Mouse (Mus musculus): Measurements from ENCODE around the gene Dexi. TPM values are rescaled to one million over a fixed set of nuclear protein-coding genes. Genes with fewer than 3 reads are reported as not detected.

Dexi gene
- polyA plus RNA-seq, 1 experiment from 2014 or later = 14.9 TPM

DNA sequence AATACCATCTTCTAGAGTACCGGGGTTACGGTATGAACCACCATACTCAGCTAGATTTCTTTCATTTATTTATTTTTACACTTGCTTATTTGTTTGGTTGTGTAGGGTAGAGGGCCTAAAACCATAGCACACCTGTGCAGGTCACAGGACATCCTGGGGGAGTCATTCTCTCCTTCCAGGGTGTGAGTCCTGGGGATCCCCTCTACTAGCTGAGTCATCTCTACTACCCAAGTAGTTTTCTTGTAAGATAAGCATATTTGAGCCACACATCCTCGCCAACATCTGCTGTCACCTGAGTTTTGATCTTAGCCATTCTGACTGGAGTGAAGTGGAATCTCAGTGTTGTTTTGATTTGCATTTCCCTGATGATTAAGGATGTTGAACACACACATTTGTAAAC is 50.3 kb downstream of the Dexi start:
- peaks cover 2% of the 10 kb centered on the region; the same call in 1 of the 2 replicates for H3K4me1 ChIP-seq (replicated peaks; ENCODE audit: control insufficient read depth, insufficient read depth, low read length)
- 85% methylated on average over 3 of the region's 3 CpGs for WGBS
- no peak for ATAC-seq
- H3K9me3 ChIP-seq (ENCODE audit: control insufficient read depth, low read length) = no peaks in the 10 kb centered on the region
- no peaks in the 10 kb centered on the region for H3K27me3 ChIP-seq (replicated peaks; ENCODE audit: control insufficient read depth, insufficient read depth, low read length)
- no peak overlapping the region for H3K4me2 ChIP-seq (ENCODE audit: low read length)
- no peak overlapping the region for H3K4me3 ChIP-seq (replicated peaks; ENCODE audit: low read length)
- no peak overlapping the region for H3K27ac ChIP-seq (ENCODE audit: low read length)
- H3K9ac ChIP-seq (replicated peaks; ENCODE audit: low read depth, low read length) = no peak overlapping the region
- H3K36me3 ChIP-seq (ENCODE audit: control insufficient read depth, insufficient read depth) = no peaks in the 10 kb centered on the region

DNA sequence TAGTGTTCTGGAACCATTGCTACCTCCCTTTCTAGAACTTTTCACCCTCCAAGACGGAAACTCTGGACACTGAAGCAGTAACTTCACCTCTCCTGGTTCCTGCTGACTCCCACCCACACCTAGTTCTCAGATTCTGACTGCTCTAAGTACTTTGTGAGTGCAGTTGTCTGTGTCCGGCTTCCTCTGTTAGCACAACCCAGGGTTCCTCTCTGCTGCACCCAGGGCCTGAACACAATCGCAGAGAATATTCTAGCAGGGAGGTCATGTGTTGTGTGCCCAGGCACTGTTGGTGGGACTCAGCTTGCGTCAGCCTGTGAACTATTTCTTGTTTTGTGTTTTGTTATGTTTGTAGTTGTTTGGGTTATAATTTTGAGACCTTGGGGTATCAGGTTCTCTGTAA is 51.1 kb downstream of the Dexi start:
- H3K4me3 ChIP-seq (replicated peaks; ENCODE audit: low read length) = no peak overlapping the region
- H3K4me2 ChIP-seq (ENCODE audit: low read length) = no peak overlapping the region
- peaks cover 2% of the 10 kb centered on the region; the same call in 1 of the 2 replicates for H3K4me1 ChIP-seq (replicated peaks; ENCODE audit: control insufficient read depth, insufficient read depth, low read length)
- no peaks in the 10 kb centered on the region for H3K36me3 ChIP-seq (ENCODE audit: control insufficient read depth, insufficient read depth)
- no peak overlapping the region for H3K27ac ChIP-seq (ENCODE audit: low read length)
- H3K9me3 ChIP-seq (ENCODE audit: control insufficient read depth, low read length) = no peaks in the 10 kb centered on the region
- no peak overlapping the region for H3K9ac ChIP-seq (replicated peaks; ENCODE audit: low read depth, low read length)
- ATAC-seq = no peak
- 89% methylated on average over 4 of the region's 4 CpGs for WGBS
- H3K27me3 ChIP-seq (replicated peaks; ENCODE audit: control insufficient read depth, insufficient read depth, low read length) = no peaks in the 10 kb centered on the region

DNA sequence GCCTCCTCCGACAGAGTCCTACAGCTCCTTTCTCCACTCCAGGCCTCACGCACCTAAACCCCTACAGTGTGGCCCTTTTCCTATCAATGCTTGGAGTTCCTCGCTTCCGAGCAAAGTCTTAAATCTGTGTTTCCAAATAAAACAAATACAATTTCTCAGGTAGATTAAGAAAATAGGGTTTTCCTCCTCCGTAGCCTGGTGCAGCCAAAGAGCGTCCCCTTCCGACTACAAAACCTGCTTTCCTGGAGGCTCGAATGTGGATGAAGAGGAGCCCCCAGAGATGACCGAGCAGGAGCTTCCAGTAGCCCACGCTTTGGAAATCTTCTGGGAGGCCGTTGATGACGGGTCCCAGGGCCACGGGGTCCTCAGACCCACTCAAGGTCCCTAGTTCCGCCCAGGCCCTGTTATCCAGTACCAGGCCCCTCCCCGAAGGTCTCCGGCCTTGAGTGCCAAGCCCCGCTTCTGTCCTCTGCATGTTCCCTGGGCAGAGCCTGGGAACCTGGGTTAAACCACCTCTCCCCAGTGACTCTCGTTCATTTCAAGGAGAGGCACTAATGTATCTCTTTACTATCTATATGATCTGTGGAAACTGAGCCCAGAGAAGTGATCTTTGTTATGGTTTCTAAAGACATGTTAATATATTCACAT is 52.2 kb downstream of the Dexi start:
- Histone ChIP-seq H3K36me3 (ENCODE audit: control insufficient read depth, insufficient read depth) (no peaks in the 10 kb centered on the region), H3K27me3 (replicated peaks; ENCODE audit: control insufficient read depth, insufficient read depth, low read length) (no peaks in the 10 kb centered on the region), H3K4me1 (replicated peaks; ENCODE audit: control insufficient read depth, insufficient read depth, low read length) (peaks cover 2% of the 10 kb centered on the region; the same call in 1 of the 2 replicates), H3K9me3 (ENCODE audit: control insufficient read depth, low read length) (no peaks in the 10 kb centered on the region), H3K27ac (ENCODE audit: low read length) (no peak overlapping the region), H3K4me2 (ENCODE audit: low read length) (no peak overlapping the region), H3K9ac (replicated peaks; ENCODE audit: low read depth, low read length) (no peak overlapping the region), H3K4me3 (replicated peaks; ENCODE audit: low read length) (no peak overlapping the region)
- WGBS = 84% methylated on average over 18 of the region's 18 CpGs
- no peak for ATAC-seq

DNA sequence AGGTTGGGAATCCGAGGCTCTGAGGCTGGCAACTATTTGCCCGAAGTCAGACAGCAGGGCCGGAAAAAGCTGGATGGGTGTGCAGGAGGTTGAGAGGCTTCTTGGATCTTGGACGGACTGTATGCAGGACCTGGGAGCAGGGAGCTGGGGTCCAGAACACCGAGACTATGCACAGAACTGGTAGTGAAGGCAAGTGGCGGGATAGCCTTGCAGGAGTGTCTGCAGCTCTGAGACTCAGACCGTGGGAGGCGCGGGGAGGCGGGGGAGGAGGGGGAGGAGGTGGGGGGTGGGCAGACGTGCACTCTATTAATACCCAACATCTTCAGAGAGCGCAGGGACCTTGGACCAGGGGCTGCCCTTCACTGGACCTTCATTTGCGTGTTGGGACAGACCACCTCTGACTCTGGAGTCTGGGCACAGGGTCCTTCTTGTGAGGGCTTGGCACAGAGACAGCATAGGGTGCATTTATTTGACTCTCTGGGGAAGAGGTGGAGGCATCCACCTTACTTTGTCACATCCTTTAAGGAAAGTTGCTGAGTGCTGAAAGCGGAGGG is 52.9 kb downstream of the Dexi start:
- H3K27me3 ChIP-seq (replicated peaks; ENCODE audit: control insufficient read depth, insufficient read depth, low read length) = no peaks in the 10 kb centered on the region
- H3K9me3 ChIP-seq (ENCODE audit: control insufficient read depth, low read length) = no peaks in the 10 kb centered on the region
- H3K27ac ChIP-seq (ENCODE audit: low read length) = no peak overlapping the region
- H3K4me3 ChIP-seq (replicated peaks; ENCODE audit: low read length) = no peak overlapping the region
- WGBS = 17% methylated on average over 12 of the region's 14 CpGs
- peaks cover 2% of the 10 kb centered on the region; the same call in 1 of the 2 replicates for H3K4me1 ChIP-seq (replicated peaks; ENCODE audit: control insufficient read depth, insufficient read depth, low read length)
- peak overlapping the region; percentile 22 for H3K4me2 ChIP-seq (ENCODE audit: low read length)
- H3K9ac ChIP-seq (replicated peaks; ENCODE audit: low read depth, low read length) = no peak overlapping the region
- H3K36me3 ChIP-seq (ENCODE audit: control insufficient read depth, insufficient read depth) = no peaks in the 10 kb centered on the region
- no peak for ATAC-seq

DNA sequence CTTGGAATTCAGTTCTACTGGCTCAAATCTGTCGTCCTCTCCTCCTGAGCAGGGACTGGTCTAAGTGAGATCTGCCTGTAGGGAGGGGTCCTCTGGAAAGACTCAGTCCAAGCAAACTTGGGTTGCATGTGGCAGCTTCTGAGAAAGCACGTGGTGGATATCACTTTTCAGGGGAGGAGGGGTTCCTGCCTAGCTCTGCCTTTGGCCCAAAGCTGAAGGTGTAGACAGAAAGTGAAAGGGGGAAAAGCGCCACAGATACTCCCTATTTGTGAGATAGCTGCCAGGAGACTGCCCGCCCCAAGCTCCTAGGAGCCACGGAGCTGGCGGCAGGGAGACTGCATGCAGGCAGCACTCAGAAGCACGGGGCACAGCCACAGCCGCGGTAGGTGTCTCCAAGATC is 53.4 kb downstream of the Dexi start:
- Histone ChIP-seq H3K27ac (ENCODE audit: low read length) (no peak overlapping the region), H3K9me3 (ENCODE audit: control insufficient read depth, low read length) (no peaks in the 10 kb centered on the region), H3K4me2 (ENCODE audit: low read length) (peak overlapping the region; percentile 22), H3K4me3 (replicated peaks; ENCODE audit: low read length) (no peak overlapping the region), H3K36me3 (ENCODE audit: control insufficient read depth, insufficient read depth) (no peaks in the 10 kb centered on the region), H3K4me1 (replicated peaks; ENCODE audit: control insufficient read depth, insufficient read depth, low read length) (peaks cover 2% of the 10 kb centered on the region; the same call in 1 of the 2 replicates), H3K27me3 (replicated peaks; ENCODE audit: control insufficient read depth, insufficient read depth, low read length) (no peaks in the 10 kb centered on the region), H3K9ac (replicated peaks; ENCODE audit: low read depth, low read length) (no peak overlapping the region)
- ATAC-seq = no peak
- 4% methylated on average over 9 of the region's 9 CpGs for WGBS

DNA sequence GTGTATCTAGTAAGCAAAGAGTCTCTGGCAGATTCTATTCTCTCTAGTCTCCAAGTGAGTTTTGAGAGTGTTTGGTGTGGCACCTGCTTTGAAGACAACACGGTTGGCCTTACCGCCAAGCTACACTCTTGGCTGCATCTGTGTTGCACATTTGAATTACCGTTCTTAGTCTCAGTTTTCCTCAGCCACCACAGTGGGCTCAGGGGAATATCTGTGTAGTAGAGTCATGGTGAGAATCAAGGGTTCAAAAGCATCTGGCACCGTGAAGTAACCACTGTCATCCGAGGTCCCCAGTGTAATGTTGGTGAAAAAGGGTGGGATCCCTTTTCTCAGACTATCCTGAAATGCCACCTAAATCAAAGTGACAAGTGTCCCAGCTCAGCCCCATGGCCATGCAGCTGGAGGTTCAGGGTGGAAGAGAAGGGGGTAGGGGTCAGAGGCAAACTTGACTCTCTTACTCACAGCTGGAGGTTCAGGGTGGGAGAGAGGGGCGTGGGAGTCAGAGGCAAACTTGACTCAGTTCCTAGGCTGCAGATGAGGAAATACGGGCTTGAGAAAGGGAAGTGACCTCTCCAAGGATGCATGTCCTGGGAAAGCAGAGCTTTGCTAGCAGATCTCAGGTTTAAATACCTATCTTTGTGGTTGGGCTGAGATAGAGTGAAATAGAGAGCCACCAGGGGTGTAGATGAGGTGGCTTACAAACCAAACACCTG is 53.9 kb downstream of the Dexi start:
- Histone ChIP-seq H3K4me1 (replicated peaks; ENCODE audit: control insufficient read depth, insufficient read depth, low read length) (peaks cover 2% of the 10 kb centered on the region; the same call in 1 of the 2 replicates), H3K4me3 (replicated peaks; ENCODE audit: low read length) (no peak overlapping the region), H3K9ac (replicated peaks; ENCODE audit: low read depth, low read length) (no peak overlapping the region), H3K36me3 (ENCODE audit: control insufficient read depth, insufficient read depth) (no peaks in the 10 kb centered on the region), H3K27ac (ENCODE audit: low read length) (no peak overlapping the region), H3K27me3 (replicated peaks; ENCODE audit: control insufficient read depth, insufficient read depth, low read length) (no peaks in the 10 kb centered on the region), H3K9me3 (ENCODE audit: control insufficient read depth, low read length) (no peaks in the 10 kb centered on the region), H3K4me2 (ENCODE audit: low read length) (no peak overlapping the region)
- no peak for ATAC-seq
- 88% methylated on average over 7 of the region's 7 CpGs for WGBS

DNA sequence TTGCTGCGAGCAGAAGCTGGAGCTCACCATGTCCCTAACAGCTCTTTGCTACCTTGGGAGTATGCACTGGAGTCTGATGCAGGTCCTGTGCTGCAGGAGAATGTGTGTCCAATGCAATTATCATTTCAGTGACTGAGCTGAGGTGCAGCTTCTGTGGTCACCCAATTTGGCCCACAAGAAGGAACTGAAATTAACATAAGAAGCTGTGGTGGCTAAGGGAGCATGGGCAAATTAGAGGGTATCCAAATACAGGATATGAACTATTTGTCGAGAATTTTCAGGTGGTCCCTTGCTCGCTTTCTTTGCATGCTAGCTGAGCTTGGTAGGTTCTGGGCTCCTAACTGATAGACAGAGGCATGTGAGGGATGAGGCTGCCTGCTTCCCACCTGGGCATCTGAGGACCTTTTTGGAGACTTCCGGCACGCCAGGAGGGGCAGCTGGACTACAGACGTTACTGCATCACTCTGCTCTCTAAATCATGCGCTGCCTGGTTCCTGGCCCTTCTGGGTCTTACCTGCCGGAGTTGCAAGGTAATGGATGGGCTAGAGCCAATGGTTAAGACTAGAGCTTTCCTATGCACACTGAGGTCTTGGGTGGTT is 54.9 kb downstream of the Dexi start:
- ATAC-seq = no peak
- no peak overlapping the region for H3K9ac ChIP-seq (replicated peaks; ENCODE audit: low read depth, low read length)
- 90% methylated on average over 8 of the region's 8 CpGs for WGBS
- no peaks in the 10 kb centered on the region for H3K9me3 ChIP-seq (ENCODE audit: control insufficient read depth, low read length)
- no peak overlapping the region for H3K4me2 ChIP-seq (ENCODE audit: low read length)
- H3K27me3 ChIP-seq (replicated peaks; ENCODE audit: control insufficient read depth, insufficient read depth, low read length) = no peaks in the 10 kb centered on the region
- no peak overlapping the region for H3K4me3 ChIP-seq (replicated peaks; ENCODE audit: low read length)
- H3K36me3 ChIP-seq (ENCODE audit: control insufficient read depth, insufficient read depth) = no peaks in the 10 kb centered on the region
- H3K4me1 ChIP-seq (replicated peaks; ENCODE audit: control insufficient read depth, insufficient read depth, low read length) = peaks cover 2% of the 10 kb centered on the region; the same call in 1 of the 2 replicates
- H3K27ac ChIP-seq (ENCODE audit: low read length) = no peak overlapping the region

DNA sequence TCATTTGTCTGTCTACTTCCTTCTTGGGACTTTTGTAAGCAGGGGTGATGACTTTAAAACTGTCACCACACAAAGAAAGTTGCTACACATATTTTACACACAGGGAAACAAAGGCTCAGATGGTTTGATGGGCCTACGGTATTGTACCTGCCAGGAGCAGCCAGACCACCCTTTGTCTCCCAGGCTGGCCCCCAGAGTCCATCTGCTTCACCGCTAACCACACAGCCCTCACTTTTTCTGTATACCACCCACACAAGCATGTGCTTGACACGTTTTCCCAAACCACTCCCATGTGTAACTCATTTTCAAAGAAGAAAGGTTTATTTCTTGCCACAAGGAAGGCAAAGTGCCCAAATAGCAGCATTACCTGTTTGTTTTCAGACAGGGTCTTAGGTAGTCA is 55.9 kb downstream of the Dexi start:
- Histone ChIP-seq H3K4me1 (replicated peaks; ENCODE audit: control insufficient read depth, insufficient read depth, low read length) (peaks cover 2% of the 10 kb centered on the region; the same call in 1 of the 2 replicates), H3K4me3 (replicated peaks; ENCODE audit: low read length) (no peak overlapping the region), H3K9me3 (ENCODE audit: control insufficient read depth, low read length) (no peaks in the 10 kb centered on the region), H3K36me3 (ENCODE audit: control insufficient read depth, insufficient read depth) (no peaks in the 10 kb centered on the region), H3K27me3 (replicated peaks; ENCODE audit: control insufficient read depth, insufficient read depth, low read length) (no peaks in the 10 kb centered on the region), H3K27ac (ENCODE audit: low read length) (no peak overlapping the region), H3K9ac (replicated peaks; ENCODE audit: low read depth, low read length) (no peak overlapping the region), H3K4me2 (ENCODE audit: low read length) (no peak overlapping the region)
- ATAC-seq = no peak
- WGBS = 79% methylated on average over 3 of the region's 3 CpGs

DNA sequence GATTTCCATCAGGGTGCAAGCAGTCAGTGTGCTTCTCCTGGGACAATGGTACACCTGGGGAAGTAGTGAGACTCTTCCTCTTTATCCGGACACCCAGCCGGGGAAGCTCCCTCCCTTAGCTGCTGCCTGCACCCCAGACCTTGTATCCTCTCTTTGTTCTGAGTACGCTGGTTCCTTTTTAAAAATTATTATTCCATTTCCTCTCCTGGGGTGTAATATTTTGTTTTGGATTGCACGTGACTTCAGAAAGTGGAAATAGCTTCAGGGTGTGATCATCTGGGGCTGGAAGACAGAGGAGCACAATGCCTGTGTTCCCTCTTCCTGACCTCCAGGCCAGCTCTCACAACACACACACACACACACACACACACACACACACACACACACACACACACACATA is 60.5 kb downstream of the Dexi start:
- Histone ChIP-seq H3K4me1 (replicated peaks; ENCODE audit: control insufficient read depth, insufficient read depth, low read length) (no peaks in the 10 kb centered on the region), H3K27ac (ENCODE audit: low read length) (no peak overlapping the region), H3K9ac (replicated peaks; ENCODE audit: low read depth, low read length) (no peak overlapping the region), H3K9me3 (ENCODE audit: control insufficient read depth, low read length) (no peaks in the 10 kb centered on the region), H3K4me2 (ENCODE audit: low read length) (no peak overlapping the region), H3K27me3 (replicated peaks; ENCODE audit: control insufficient read depth, insufficient read depth, low read length) (no peaks in the 10 kb centered on the region), H3K4me3 (replicated peaks; ENCODE audit: low read length) (no peak overlapping the region), H3K36me3 (ENCODE audit: control insufficient read depth, insufficient read depth) (no peaks in the 10 kb centered on the region)
- WGBS = 67% methylated on average over 4 of the region's 4 CpGs
- no peak for ATAC-seq
